Mouse (Mus musculus): ENCODE measurements at regions not wholly inside any gene's neighbourhood (a gene's known extent, or its start where the extent isn't known, plus 50 kb on each side); places are given as distances from the start of the nearest gene placed in this dataset.

DNA sequence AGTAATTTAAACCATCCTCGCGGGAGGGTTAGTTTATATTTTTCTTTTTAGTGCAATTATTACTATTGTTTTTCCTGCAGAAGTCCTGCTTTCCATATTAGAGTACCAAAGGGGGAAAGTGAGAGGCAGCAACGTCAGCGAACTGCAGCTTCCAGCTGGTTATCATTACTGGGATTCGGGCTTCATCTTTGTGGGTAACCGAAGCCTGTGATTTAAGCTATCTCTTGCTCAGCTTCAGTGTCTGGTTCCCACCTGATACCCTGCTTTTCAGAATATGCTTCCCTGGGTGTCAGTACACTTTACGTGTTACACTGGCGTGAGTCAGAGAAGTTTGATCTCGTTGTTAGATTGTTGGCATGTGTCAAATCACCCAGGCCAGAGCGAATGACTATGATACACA is 539.3 kb downstream of the Bnc2 start:
- Histone ChIP-seq H3K9me3 (ENCODE audit: control insufficient read depth, low read length) (no peaks in the 10 kb centered on the region), H3K27me3 (ENCODE audit: control insufficient read depth, insufficient read depth, low read length) (no peaks in the 10 kb centered on the region), H3K9ac (ENCODE audit: low read length) (no peak overlapping the region), H3K4me3 (ENCODE audit: low read depth, low read length) (no peak overlapping the region), H3K4me1 (replicated peaks; ENCODE audit: control insufficient read depth, insufficient read depth) (no peaks in the 10 kb centered on the region), H3K36me3 (ENCODE audit: control insufficient read depth, insufficient read depth, low read length) (no peaks in the 10 kb centered on the region), H3K27ac (replicated peaks) (no peak overlapping the region), H3K4me2 (replicated peaks; ENCODE audit: low read depth) (no peak overlapping the region)
- no peak for ATAC-seq (ENCODE audit: low FRiP score, low TSS enrichment)
- WGBS, result 82% methylated on average over 10 of the region's 10 CpGs
- TF ChIP-seq EP300 (optimal IDR thresholded peaks at IDR 0.05) (no peak), CTCF (IDR thresholded peaks at IDR 0.05; ENCODE audit: low read depth) (no peak)
- DNase-seq (ENCODE audit: low spot score), result no peak

DNA sequence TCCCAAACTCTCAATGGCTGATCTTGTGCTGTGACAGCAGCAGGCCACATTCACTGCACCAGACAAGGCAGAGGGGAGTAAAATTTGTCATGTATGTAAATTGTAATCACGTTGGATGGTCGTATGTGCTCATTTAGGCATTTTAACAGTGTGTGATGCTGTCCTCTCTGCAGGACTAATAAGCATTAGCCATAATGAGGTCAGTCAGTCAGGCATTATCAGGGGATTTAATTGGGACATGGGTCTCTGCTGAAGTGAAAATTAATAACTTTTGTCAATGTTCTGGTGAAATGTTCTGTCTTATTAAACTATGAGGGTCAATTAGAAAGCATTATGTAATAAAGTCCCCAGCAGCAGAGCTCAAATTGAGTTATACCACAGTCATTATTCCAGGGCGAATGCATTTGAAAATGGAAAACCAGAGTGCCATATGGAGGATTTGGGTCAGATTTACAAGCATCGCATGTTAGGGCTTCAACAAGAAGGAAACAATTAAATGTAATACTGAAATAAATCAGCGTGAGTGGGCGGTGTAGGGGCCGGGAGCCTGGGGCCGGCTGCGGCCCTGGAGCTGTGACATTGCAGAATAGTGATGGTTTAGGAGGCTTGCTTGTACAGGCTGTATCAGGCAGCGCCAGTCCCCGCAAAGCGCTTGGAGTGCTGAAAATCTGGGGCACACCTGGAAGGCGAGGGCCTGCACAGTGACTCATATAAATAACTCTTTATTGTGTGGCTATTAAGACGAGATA is 537.7 kb downstream of the Bnc2 start:
- Histone ChIP-seq H3K4me2 (replicated peaks; ENCODE audit: low read depth) (no peak overlapping the region), H3K9ac (ENCODE audit: low read length) (no peak overlapping the region), H3K27me3 (ENCODE audit: control insufficient read depth, insufficient read depth, low read length) (no peaks in the 10 kb centered on the region), H3K4me1 (replicated peaks; ENCODE audit: control insufficient read depth, insufficient read depth) (no peaks in the 10 kb centered on the region), H3K27ac (replicated peaks) (no peak overlapping the region), H3K9me3 (ENCODE audit: control insufficient read depth, low read length) (no peaks in the 10 kb centered on the region), H3K36me3 (ENCODE audit: control insufficient read depth, insufficient read depth, low read length) (no peaks in the 10 kb centered on the region), H3K4me3 (ENCODE audit: low read depth, low read length) (no peak overlapping the region)
- 56% methylated on average over 14 of the region's 14 CpGs for WGBS
- ATAC-seq (ENCODE audit: low FRiP score, low TSS enrichment), result no peak
- TF ChIP-seq EP300 (optimal IDR thresholded peaks at IDR 0.05) (no peak), CTCF (IDR thresholded peaks at IDR 0.05; ENCODE audit: low read depth) (no peak)
- no peak for DNase-seq (ENCODE audit: low spot score)

DNA sequence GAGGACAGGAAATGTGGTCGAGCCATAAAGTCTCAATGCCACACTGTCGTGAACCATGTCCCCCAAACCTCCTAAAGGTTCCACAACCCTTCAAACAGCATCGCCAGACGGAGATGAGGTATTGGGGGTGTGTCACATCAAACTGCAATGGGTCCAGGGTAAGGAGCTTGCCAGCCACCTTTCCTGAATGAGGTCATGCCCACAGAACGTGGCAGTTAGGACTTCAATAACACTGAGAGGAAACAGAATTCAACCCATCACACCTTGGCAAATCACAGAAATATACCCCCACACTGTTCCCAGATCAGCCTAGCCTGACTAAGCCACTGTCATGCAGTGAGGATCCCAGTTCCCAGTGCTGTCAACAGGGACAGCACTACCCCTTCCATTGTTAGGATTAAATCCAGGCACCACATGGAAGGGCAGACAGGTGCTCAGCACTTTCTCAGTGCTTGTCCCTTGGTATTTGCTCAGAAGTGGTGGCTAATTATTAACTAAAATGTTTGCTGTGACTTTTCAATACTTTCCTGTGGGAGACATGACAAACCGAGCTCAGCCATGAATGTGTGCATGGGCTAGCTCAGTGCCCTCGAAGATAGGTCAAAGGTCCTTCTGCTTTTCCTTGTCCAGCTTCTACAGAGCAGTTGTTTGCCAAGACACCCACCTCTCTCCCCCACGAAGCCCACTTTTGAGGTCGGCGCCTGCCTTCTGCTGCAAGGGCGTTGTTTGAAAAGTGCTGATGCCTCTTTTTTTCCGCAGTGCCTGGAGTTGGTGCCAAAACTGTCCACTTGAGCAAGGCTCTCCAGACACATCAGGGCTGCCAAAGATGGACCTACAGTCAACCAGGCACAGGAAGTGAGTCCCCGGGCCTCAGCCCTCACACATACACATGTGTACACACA is 525.7 kb downstream of the Bnc2 start:
- ATAC-seq (ENCODE audit: low FRiP score, low TSS enrichment) (peak; percentile 73), DNase-seq (ENCODE audit: low spot score) (peak; percentile 32)
- Histone ChIP-seq H3K4me3 (ENCODE audit: low read depth, low read length) (no peak overlapping the region), H3K27ac (replicated peaks) (no peak overlapping the region), H3K9ac (ENCODE audit: low read length) (no peak overlapping the region), H3K27me3 (ENCODE audit: control insufficient read depth, insufficient read depth, low read length) (no peaks in the 10 kb centered on the region), H3K4me1 (replicated peaks; ENCODE audit: control insufficient read depth, insufficient read depth) (no peaks in the 10 kb centered on the region), H3K9me3 (ENCODE audit: control insufficient read depth, low read length) (no peaks in the 10 kb centered on the region), H3K36me3 (ENCODE audit: control insufficient read depth, insufficient read depth, low read length) (no peaks in the 10 kb centered on the region), H3K4me2 (replicated peaks; ENCODE audit: low read depth) (no peak overlapping the region)
- TF ChIP-seq CTCF (IDR thresholded peaks at IDR 0.05; ENCODE audit: low read depth) (no peak), EP300 (optimal IDR thresholded peaks at IDR 0.05) (no peak)
- WGBS, result 57% methylated on average over 13 of the region's 13 CpGs

DNA sequence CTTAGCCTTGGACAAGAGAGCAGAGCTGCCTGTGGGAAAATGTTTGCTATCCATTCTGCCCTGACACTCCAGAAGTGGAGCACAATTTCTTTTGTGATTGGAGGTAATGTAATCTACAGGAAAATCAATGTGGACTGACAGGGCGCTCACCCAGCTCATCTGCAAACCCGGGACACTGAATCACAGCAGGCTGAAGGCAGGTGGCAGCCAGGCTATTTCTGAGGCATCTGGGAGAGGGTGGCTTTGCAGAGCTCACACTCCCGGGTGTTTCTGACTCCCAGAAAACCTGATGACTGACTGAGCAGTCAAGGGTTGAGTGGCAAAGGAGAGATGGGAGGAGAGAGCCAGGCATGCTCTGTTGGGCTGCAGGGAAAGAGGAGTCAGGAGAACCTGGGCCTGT is 524.4 kb downstream of the Bnc2 start:
- no peaks in the 10 kb centered on the region for H3K36me3 ChIP-seq (ENCODE audit: control insufficient read depth, insufficient read depth, low read length)
- H3K4me1 ChIP-seq (replicated peaks; ENCODE audit: control insufficient read depth, insufficient read depth), result no peaks in the 10 kb centered on the region
- H3K27me3 ChIP-seq (ENCODE audit: control insufficient read depth, insufficient read depth, low read length), result no peaks in the 10 kb centered on the region
- H3K4me3 ChIP-seq (ENCODE audit: low read depth, low read length), result no peak overlapping the region
- TF ChIP-seq EP300 (optimal IDR thresholded peaks at IDR 0.05), result no peak
- no peak for TF ChIP-seq CTCF (IDR thresholded peaks at IDR 0.05; ENCODE audit: low read depth)
- ATAC-seq (ENCODE audit: low FRiP score, low TSS enrichment) (no peak), DNase-seq (ENCODE audit: low spot score) (no peak)
- WGBS, result 46% methylated on average over 3 of the region's 3 CpGs
- H3K27ac ChIP-seq (replicated peaks), result no peak overlapping the region
- H3K4me2 ChIP-seq (replicated peaks; ENCODE audit: low read depth), result no peak overlapping the region
- H3K9me3 ChIP-seq (ENCODE audit: control insufficient read depth, low read length), result no peaks in the 10 kb centered on the region
- no peak overlapping the region for H3K9ac ChIP-seq (ENCODE audit: low read length)

DNA sequence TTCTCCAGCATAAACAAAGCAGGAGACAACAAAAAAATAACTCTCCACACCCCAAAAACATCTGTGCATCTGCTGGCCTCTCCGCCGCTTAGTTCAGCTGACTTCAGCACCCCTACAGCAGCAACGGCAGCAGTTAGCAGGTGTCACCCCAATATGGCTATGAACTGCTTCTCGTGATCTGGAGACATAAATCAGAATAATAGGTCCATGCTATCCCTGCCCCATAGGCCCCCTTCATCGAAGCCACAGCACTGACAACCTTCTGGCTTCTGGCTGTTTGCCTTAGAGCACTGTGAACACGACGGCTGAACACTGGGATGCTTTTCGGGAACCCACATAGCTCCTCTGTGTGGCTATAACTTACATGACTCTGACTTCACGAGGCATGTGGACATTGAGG is 523.8 kb downstream of the Bnc2 start:
- DNase-seq (ENCODE audit: low spot score) (no peak), ATAC-seq (ENCODE audit: low FRiP score, low TSS enrichment) (no peak)
- Histone ChIP-seq H3K4me1 (replicated peaks; ENCODE audit: control insufficient read depth, insufficient read depth) (no peaks in the 10 kb centered on the region), H3K9me3 (ENCODE audit: control insufficient read depth, low read length) (no peaks in the 10 kb centered on the region), H3K9ac (ENCODE audit: low read length) (no peak overlapping the region), H3K4me2 (replicated peaks; ENCODE audit: low read depth) (no peak overlapping the region), H3K27ac (replicated peaks) (no peak overlapping the region), H3K27me3 (ENCODE audit: control insufficient read depth, insufficient read depth, low read length) (no peaks in the 10 kb centered on the region), H3K36me3 (ENCODE audit: control insufficient read depth, insufficient read depth, low read length) (no peaks in the 10 kb centered on the region), H3K4me3 (ENCODE audit: low read depth, low read length) (no peak overlapping the region)
- 71% methylated on average over 9 of the region's 9 CpGs for WGBS
- TF ChIP-seq EP300 (optimal IDR thresholded peaks at IDR 0.05) (no peak), CTCF (IDR thresholded peaks at IDR 0.05; ENCODE audit: low read depth) (no peak)

DNA sequence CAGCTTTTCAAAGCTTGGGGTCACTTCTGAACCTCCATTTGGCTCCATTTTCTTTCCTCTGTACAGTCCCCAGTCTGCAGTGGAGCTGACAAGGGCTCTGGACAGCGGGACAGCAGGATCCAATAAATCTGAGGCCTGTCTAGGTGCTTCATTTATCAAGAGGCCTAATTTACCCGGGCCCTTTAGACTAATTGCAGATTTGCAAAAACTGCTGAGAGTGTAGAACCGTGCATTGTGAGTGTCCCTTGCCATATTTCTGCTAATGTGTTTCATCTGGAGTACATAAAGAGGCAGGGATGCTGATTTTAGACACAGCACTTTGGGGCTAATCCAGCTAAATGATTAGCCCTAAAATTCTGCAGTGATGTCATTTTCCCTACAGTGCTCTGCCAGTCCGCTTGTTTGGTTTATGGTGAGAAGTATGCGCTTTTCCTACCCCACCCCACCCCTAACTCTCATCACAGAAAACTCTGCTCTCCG is 523.1 kb downstream of the Bnc2 start:
- TF ChIP-seq EP300 (optimal IDR thresholded peaks at IDR 0.05) (no peak), CTCF (IDR thresholded peaks at IDR 0.05; ENCODE audit: low read depth) (no peak)
- WGBS, result 38% methylated on average over 6 of the region's 6 CpGs
- DNase-seq (ENCODE audit: low spot score) (no peak), ATAC-seq (ENCODE audit: low FRiP score, low TSS enrichment) (no peak; the same call in 1 of the 2 replicates)
- Histone ChIP-seq H3K4me1 (replicated peaks; ENCODE audit: control insufficient read depth, insufficient read depth) (no peaks in the 10 kb centered on the region), H3K27me3 (ENCODE audit: control insufficient read depth, insufficient read depth, low read length) (no peaks in the 10 kb centered on the region), H3K9me3 (ENCODE audit: control insufficient read depth, low read length) (no peaks in the 10 kb centered on the region), H3K27ac (replicated peaks) (no peak overlapping the region), H3K36me3 (ENCODE audit: control insufficient read depth, insufficient read depth, low read length) (no peaks in the 10 kb centered on the region), H3K9ac (ENCODE audit: low read length) (no peak overlapping the region), H3K4me2 (replicated peaks; ENCODE audit: low read depth) (no peak overlapping the region), H3K4me3 (ENCODE audit: low read depth, low read length) (no peak overlapping the region)

Measured in stomach, postnatal 0 days (tissue).